Mouse (Mus musculus): ENCODE measurements at regions not wholly inside any gene's neighbourhood (a gene's known extent, or its start where the extent isn't known, plus 50 kb on each side); places are given as distances from the start of the nearest gene placed in this dataset.

DNA sequence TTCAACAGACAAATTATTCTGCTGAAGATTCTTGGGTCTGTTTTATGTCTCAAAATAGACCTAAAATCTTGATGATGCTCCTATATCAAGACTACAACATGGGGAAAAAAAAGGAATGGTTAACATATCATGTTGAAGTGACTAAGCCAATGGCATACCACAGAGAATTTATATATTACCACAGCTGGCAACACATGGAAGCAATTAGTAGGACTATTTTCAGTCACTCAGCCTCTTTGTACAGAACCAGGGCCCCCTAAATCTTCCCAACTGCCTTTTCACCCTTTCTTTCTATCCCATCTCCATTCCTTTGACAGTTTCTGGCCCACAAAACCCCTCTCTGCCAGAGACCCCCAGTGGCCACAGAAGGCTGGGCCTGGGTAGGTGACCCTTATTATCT lies 206.2 kb upstream of the Atp11b start:
- DNase-seq, result no peak

DNA sequence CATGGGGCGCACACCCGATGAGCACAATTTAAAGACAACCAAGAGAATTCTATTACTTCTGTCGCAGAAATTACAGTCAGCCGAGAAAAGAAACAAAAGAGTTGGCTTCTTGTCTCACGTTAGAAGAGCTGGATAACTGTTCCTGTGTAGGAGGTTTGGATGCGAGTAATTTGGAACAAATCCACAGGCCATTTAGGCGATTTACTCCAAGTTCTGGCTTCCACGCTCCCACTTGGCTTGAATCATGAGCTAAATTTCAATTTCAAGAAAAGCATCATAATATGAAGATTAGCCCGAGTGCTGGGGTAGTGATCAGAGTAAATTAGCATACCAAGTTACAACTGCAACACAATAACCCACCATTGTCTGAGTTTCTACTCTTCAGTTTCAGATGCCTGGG lies 202.1 kb upstream of the Atp11b start:
- DNase-seq, result no peak

DNA sequence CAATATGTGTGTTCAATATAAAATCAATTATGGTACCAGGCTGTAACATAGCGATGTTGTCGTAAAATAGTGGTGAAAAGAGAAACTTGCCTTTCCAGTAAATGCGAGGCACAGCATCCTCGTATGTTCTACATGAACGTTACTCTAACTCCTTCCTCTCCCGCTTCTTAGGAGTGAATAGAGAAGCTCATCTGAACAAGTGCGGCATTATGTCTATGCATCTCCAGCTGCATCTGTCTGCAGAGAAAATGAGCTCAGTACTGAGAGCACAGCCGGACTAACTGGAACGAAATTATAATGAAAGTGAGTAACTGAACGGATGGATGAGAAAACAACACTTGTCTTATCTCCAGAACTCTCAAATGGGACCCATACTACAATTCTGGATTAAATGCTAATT lies 193.5 kb upstream of the Atp11b start:
- no peak for DNase-seq

DNA sequence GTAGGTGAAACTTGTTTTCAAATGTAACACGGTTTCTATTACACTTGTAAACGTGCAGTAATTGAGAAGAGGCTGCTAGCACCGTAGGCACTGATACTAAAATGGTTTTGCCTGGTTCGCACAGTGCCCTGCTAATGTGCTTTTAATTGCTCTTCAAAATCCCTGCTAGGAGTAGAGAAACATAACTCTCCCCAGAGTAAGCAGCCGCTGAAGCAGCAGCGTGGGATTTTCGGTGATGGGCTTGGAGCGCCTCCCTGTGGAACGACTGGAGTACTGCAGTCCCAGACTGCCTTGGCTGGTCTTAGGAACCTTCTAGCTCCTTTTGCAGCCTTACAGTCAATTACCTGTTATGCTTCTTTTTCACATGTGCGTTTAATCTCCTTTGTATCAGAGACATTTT lies 179.5 kb upstream of the Atp11b start:
- DNase-seq, result no peak

Data from B cell, adult 2 months (primary cell).